Mouse (Mus musculus): ENCODE data around the gene A830018L16Rik. TPM values are rescaled to one million over a fixed set of nuclear protein-coding genes. Genes with fewer than 3 reads are reported as not detected.

A830018L16Rik gene
- polyA plus RNA-seq, 1 experiment: not detected

- Histone ChIP-seq H3K9me3 (ENCODE audit: control insufficient read depth, low read length) (no peaks in the 10 kb centered on the region), H3K4me1 (ENCODE audit: control insufficient read depth) (no peaks in the 10 kb centered on the region), H3K27me3 (ENCODE audit: control insufficient read depth) (no peaks in the 10 kb centered on the region), H3K4me3 (replicated peaks) (no peak overlapping the region), H3K36me3 (ENCODE audit: control insufficient read depth) (no peaks in the 10 kb centered on the region)
- no peak for TF ChIP-seq GATA1 (IDR thresholded peaks at IDR 0.05; ENCODE audit: low read length)
- no peak for TF ChIP-seq TAL1 (IDR thresholded peaks at IDR 0.05; ENCODE audit: low read length)
Measured at GRCm38 (mm10) chr1:11573462-11573861, 159.6 kb downstream of the A830018L16Rik start.

DNA sequence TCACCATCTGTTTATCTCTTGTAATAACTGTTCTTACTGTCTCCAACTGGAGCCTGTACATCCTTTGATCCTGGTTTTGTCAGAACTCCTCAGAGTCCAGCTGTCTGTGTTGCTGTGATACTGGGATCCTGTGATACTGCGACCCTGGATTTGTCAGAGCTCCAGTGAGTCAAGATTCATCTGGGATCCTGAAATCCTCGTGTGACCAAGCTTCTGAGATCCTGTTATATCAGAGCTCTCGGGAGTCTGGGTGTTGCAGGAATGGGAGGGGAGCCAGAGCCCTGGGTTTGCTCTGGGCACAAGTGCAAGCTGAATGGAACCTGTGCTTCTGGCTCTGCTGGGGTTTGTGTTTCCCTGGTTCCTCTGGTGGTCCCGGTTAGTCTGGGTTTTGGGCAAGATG lies 166.1 kb downstream of the A830018L16Rik start:
- no peaks in the 10 kb centered on the region for H3K36me3 ChIP-seq (ENCODE audit: control insufficient read depth)
- no peaks in the 10 kb centered on the region for H3K9me3 ChIP-seq (ENCODE audit: control insufficient read depth, low read length)
- no peak overlapping the region for H3K4me3 ChIP-seq (replicated peaks)
- no peak for TF ChIP-seq TAL1 (IDR thresholded peaks at IDR 0.05; ENCODE audit: low read length)
- no peak for TF ChIP-seq GATA1 (IDR thresholded peaks at IDR 0.05; ENCODE audit: low read length)
- H3K27me3 ChIP-seq (ENCODE audit: control insufficient read depth): no peaks in the 10 kb centered on the region
- H3K4me1 ChIP-seq (ENCODE audit: control insufficient read depth): no peaks in the 10 kb centered on the region

- Histone ChIP-seq H3K9me3 (ENCODE audit: control insufficient read depth, low read length) (0 out of 2 replicates have a peak, but pooled peaks cover 2% of the 10 kb centered on the region), H3K36me3 (ENCODE audit: control insufficient read depth) (no peaks in the 10 kb centered on the region), H3K4me3 (replicated peaks) (no peak overlapping the region), H3K4me1 (ENCODE audit: control insufficient read depth) (no peaks in the 10 kb centered on the region), H3K27me3 (ENCODE audit: control insufficient read depth) (no peaks in the 10 kb centered on the region)
- TF ChIP-seq TAL1 (IDR thresholded peaks at IDR 0.05; ENCODE audit: low read length) (no peak), GATA1 (IDR thresholded peaks at IDR 0.05; ENCODE audit: low read length) (no peak)
Measured at GRCm38 (mm10) chr1:11588305-11588704, 174.4 kb downstream of the A830018L16Rik start.

DNA sequence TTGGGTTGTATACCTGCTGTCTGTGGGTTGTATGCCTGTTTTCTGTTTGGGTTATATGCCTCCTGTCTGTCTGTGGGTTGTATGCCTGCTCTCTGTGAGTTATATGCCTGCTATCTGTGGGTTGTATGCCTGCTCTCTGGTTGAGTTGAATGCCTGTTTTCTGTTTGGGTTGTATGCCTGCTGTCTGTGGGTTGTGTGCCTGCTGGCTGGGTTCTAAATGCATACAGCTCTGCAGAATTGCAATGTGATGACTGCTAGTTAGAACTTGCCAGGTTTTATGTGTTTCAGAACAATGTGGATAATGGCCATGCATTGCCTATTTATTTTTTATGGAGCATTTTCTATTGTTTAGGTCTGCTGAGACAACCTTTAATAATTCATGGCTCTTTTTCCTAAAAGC lies 236.2 kb downstream of the A830018L16Rik start:
- Histone ChIP-seq H3K4me3 (replicated peaks) (no peak overlapping the region), H3K36me3 (ENCODE audit: control insufficient read depth) (no peaks in the 10 kb centered on the region), H3K4me1 (ENCODE audit: control insufficient read depth) (no peaks in the 10 kb centered on the region), H3K9me3 (ENCODE audit: control insufficient read depth, low read length) (no peaks in the 10 kb centered on the region), H3K27me3 (ENCODE audit: control insufficient read depth) (no peaks in the 10 kb centered on the region)
- TF ChIP-seq TAL1 (IDR thresholded peaks at IDR 0.05; ENCODE audit: low read length) (no peak), GATA1 (IDR thresholded peaks at IDR 0.05; ENCODE audit: low read length) (no peak)

DNA sequence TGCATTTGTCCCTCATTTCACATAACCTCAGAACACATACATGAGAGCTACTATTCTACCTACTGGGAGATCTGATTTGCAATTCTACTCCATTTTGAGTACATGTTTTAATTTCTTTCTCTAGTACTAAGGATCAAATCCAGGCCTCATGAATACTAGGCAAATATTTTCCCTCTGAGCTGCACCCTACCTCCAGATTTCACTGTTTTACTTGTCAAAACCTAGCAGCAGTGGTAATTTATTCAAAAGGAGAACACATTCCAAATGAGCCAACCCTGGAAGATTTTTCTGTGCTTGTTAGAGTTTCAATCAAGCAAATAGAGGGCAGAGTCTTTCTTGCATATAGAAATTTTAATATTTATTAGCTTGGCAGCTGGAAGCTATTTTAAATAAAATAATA lies 238.9 kb downstream of the A830018L16Rik start:
- H3K4me3 ChIP-seq (replicated peaks): no peak overlapping the region
- no peaks in the 10 kb centered on the region for H3K27me3 ChIP-seq (ENCODE audit: control insufficient read depth)
- TF ChIP-seq TAL1 (IDR thresholded peaks at IDR 0.05; ENCODE audit: low read length): no peak
- TF ChIP-seq GATA1 (IDR thresholded peaks at IDR 0.05; ENCODE audit: low read length): no peak

DNA sequence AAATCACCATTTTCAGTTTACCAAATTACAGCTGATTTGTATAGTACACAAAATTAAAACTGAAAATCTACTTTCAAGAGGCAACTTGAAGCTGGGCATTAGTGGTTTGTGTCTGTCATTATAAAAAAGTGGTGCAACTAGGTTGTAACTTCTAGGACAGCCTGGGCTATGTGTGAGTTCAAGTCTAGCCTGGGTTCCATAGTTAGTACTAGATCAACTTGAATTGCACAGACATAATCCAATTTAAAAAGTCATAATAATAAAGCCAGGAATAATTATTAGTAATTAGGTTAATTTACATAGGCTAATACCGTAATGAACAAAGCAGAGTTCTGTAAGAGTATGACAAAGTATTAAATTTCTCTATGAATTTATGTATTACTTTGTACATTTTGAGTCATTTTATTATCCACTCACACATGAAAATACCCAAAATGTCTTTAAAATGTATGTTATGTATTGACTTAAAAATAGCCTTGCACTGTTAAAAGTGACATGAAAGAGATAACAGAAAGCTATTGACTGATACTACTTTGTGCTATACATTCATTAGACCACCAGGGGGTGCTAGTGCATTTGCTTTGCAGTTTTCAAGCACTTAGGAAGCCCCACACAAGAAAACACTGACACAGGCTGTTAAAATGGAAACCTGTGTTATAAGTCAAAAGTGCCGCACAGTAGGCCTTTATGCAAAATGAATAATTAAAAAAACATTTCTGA lies 243.6 kb downstream of the A830018L16Rik start:
- H3K4me1 ChIP-seq (ENCODE audit: control insufficient read depth): no peaks in the 10 kb centered on the region
- H3K27me3 ChIP-seq (ENCODE audit: control insufficient read depth): no peaks in the 10 kb centered on the region
- H3K9me3 ChIP-seq (ENCODE audit: control insufficient read depth, low read length): no peaks in the 10 kb centered on the region
- H3K36me3 ChIP-seq (ENCODE audit: control insufficient read depth): no peaks in the 10 kb centered on the region
- TF ChIP-seq GATA1 (IDR thresholded peaks at IDR 0.05; ENCODE audit: low read length): no peak
- H3K4me3 ChIP-seq (replicated peaks): no peak overlapping the region

More for the DNA sequence above, 238.9 kb downstream of the A830018L16Rik start:
- no peaks in the 10 kb centered on the region for H3K4me1 ChIP-seq (ENCODE audit: control insufficient read depth)
- no peaks in the 10 kb centered on the region for H3K9me3 ChIP-seq (ENCODE audit: control insufficient read depth, low read length)
- no peaks in the 10 kb centered on the region for H3K36me3 ChIP-seq (ENCODE audit: control insufficient read depth)

- Histone ChIP-seq H3K27me3 (ENCODE audit: control insufficient read depth) (no peaks in the 10 kb centered on the region), H3K36me3 (ENCODE audit: control insufficient read depth) (no peaks in the 10 kb centered on the region), H3K4me3 (replicated peaks) (no peak overlapping the region), H3K4me1 (ENCODE audit: control insufficient read depth) (no peaks in the 10 kb centered on the region), H3K9me3 (ENCODE audit: control insufficient read depth, low read length) (no peaks in the 10 kb centered on the region)
- TF ChIP-seq TAL1 (IDR thresholded peaks at IDR 0.05; ENCODE audit: low read length): no peak
- TF ChIP-seq GATA1 (IDR thresholded peaks at IDR 0.05; ENCODE audit: low read length): no peak
Measured at GRCm38 (mm10) chr1:11658061-11658625, 244.2 kb downstream of the A830018L16Rik start.

DNA sequence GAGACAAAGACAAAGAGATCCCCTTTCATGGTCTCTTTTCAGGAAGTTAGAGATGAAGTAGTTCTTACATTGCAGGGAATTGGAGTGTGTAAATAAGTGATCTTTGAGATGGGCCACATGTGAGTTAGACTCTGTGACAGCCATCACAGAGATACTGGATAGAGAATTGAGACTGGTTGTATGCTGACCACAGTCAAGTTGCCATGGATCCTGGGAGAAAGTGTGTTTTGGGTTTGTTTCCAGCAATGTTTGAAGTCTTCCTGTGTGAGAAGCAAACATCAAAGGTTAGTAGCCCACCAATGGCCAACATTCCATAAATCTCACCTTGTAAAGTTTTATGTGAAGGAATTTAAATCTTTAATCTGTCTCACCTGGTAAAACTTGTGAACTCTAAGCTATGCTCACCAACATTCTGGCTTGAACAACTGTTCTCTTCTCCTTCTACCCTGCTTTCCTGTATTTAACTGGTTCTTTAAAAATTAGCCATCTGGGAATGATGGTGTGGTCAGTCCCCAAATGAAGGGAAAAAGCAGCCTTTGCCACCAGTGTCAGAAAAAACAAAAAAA lies 330.9 kb downstream of the A830018L16Rik start:
- Histone ChIP-seq H3K27me3 (ENCODE audit: control insufficient read depth) (no peaks in the 10 kb centered on the region), H3K9me3 (ENCODE audit: control insufficient read depth, low read length) (0 out of 2 replicates have a peak, but pooled peaks cover 3% of the 10 kb centered on the region), H3K4me3 (replicated peaks) (no peak overlapping the region), H3K36me3 (ENCODE audit: control insufficient read depth) (no peaks in the 10 kb centered on the region), H3K4me1 (ENCODE audit: control insufficient read depth) (no peaks in the 10 kb centered on the region)
- TF ChIP-seq TAL1 (IDR thresholded peaks at IDR 0.05; ENCODE audit: low read length) (no peak), GATA1 (IDR thresholded peaks at IDR 0.05; ENCODE audit: low read length) (no peak)

GRCm38 (mm10) chr1:11748424-11748823 lies 334.5 kb downstream of the A830018L16Rik start:
- no peaks in the 10 kb centered on the region for H3K27me3 ChIP-seq (ENCODE audit: control insufficient read depth)
- TF ChIP-seq GATA1 (IDR thresholded peaks at IDR 0.05; ENCODE audit: low read length): no peak
- no peak for TF ChIP-seq TAL1 (IDR thresholded peaks at IDR 0.05; ENCODE audit: low read length)
- no peak overlapping the region for H3K4me3 ChIP-seq (replicated peaks)
- no peaks in the 10 kb centered on the region for H3K36me3 ChIP-seq (ENCODE audit: control insufficient read depth)
- H3K9me3 ChIP-seq (ENCODE audit: control insufficient read depth, low read length): 0 out of 2 replicates have a peak, but pooled peaks cover 3% of the 10 kb centered on the region
- H3K4me1 ChIP-seq (ENCODE audit: control insufficient read depth): no peaks in the 10 kb centered on the region
